Mouse (Mus musculus): ENCODE measurements around the gene Dyrk4. TPM values are rescaled to one million over a fixed set of nuclear protein-coding genes. Genes with fewer than 3 reads are reported as not detected.

Gene Dyrk4
- total and polyA plus RNA-seq, 3 experiments, result 0.08 TPM; not detected in 2

GRCm38 (mm10) chr6:126848712-126849704 is 72.6 kb downstream of the Dyrk4 start, which contains the start of gene Ndufa9:
Gene Ndufa9 (minus strand): TSS chr6:126849136.
- Histone ChIP-seq H3K4me1 (ENCODE audit: control insufficient read depth in 1 of 2, insufficient read depth in 2 of 2, low read length in 2 of 2) (peaks cover 2 to 11% of the 10 kb centered on the region in 2 experiments; a peak in 2 of 4 replicates), H3K79me2 (ENCODE audit: control insufficient read depth, insufficient read depth, low read length, poor library complexity) (peaks cover 15% of the 10 kb centered on the region), H3K9ac (ENCODE audit: control insufficient read depth, low read depth, low read length, poor library complexity, severe bottlenecking) (peak within 1 kb of the TSS; percentile 81), H3K27ac (ENCODE audit: control insufficient read depth, low read depth, low read length) (peak within 1 kb of the TSS; percentile 64), H3K36me3 (ENCODE audit: control insufficient read depth in 1 of 2, insufficient read depth in 2 of 2, low read length in 2 of 2) (peaks cover 3 to 11% of the 10 kb centered on the region in 2 experiments; a peak in 3 of 4 replicates), H3K27me3 (ENCODE audit: control insufficient read depth in 1 of 2, insufficient read depth in 2 of 2, low read length in 2 of 2) (no peaks in the 10 kb centered on the region), H3K4me3 (ENCODE audit: control insufficient read depth in 1 of 2, insufficient read depth in 1 of 2, low read depth in 2 of 2, low read length in 2 of 2) (peak within 1 kb of the TSS; percentile 87 to 99), H3K9me3 (replicated peaks; ENCODE audit: insufficient read depth, low read length) (no peaks in the 10 kb centered on the region)
- peak; percentile 96 for DNase-seq (ENCODE audit: low read depth, low spot score)
- TF ChIP-seq HCFC1 (IDR thresholded peaks at IDR 0.05; ENCODE audit: low read depth, low read length) (peak; percentile 99), BHLHE40 (IDR thresholded peaks at IDR 0.05; ENCODE audit: borderline replicate concordance, low read depth, low read length) (no peak), CHD2 (IDR thresholded peaks at IDR 0.05; ENCODE audit: low read length) (peak; percentile 20; the same call in 1 of the 2 replicates), POLR2AphosphoS2 (IDR thresholded peaks at IDR 0.05; ENCODE audit: low read length) (peak; percentile 56; the same call in 1 of the 2 replicates), USF1 (IDR thresholded peaks at IDR 0.05; ENCODE audit: low read depth, low read length) (no peak), NRF1 (IDR thresholded peaks at IDR 0.05; ENCODE audit: insufficient read depth, low read depth, low read length, poor library complexity, severe bottlenecking) (peak; percentile 84), RAD21 (IDR thresholded peaks at IDR 0.05; ENCODE audit: low read depth, low read length) (no peak), MAX (IDR thresholded peaks at IDR 0.05; ENCODE audit: low read length) (no peak), TCF12 (IDR thresholded peaks at IDR 0.05; ENCODE audit: low read depth, low read length) (peak; percentile 82), GABPA (IDR thresholded peaks at IDR 0.05; ENCODE audit: low read depth, low read length) (no peak), UBTF (IDR thresholded peaks at IDR 0.05; ENCODE audit: borderline replicate concordance, insufficient read depth, low read depth, low read length) (no peak), ZNF384 (IDR thresholded peaks at IDR 0.05; ENCODE audit: low read depth, low read length) (0 out of 2 replicates have a peak, but pooled peaks have one; percentile 49), SIN3A (IDR thresholded peaks at IDR 0.05; ENCODE audit: low read length) (peak; percentile 96), E2F4 (IDR thresholded peaks at IDR 0.05; ENCODE audit: borderline replicate concordance, low read depth, low read length) (no peak), MYB (IDR thresholded peaks at IDR 0.05; ENCODE audit: low read depth, low read length) (peak; percentile 66), NELFE (IDR thresholded peaks at IDR 0.05; ENCODE audit: low read depth, low read length) (peak; percentile 78), MAFK (IDR thresholded peaks at IDR 0.05; ENCODE audit: borderline replicate concordance, low read depth, low read length) (no peak), KAT2A (conservative IDR thresholded peaks at IDR 0.05; ENCODE audit: low read depth, low read length) (peak; percentile 87), MAZ (IDR thresholded peaks at IDR 0.05; ENCODE audit: low read depth, low read length) (peak; percentile 48; the same call in 1 of the 2 replicates), POLR2A (IDR thresholded peaks at IDR 0.05; ENCODE audit: control insufficient read depth in 1 of 2, insufficient read depth in 1 of 2, low read depth in 1 of 2, low read length in 2 of 2, poor library complexity in 1 of 2) (peak; percentile 51 to 89; a peak in 3 of 4 replicates), RCOR1 (IDR thresholded peaks at IDR 0.05; ENCODE audit: low read depth, low read length) (peak; percentile 58; the same call in 1 of the 2 replicates), ZKSCAN1 (IDR thresholded peaks at IDR 0.05; ENCODE audit: low read depth, low read length) (no peak; the same call in 1 of the 2 replicates), MEF2A (IDR thresholded peaks at IDR 0.05; ENCODE audit: extremely low read depth, insufficient replicate concordance, low read depth, low read length, poor library complexity, severe bottlenecking) (no peak), MXI1 (IDR thresholded peaks at IDR 0.05; ENCODE audit: low read depth, low read length) (peak; percentile 85), POLR2AphosphoS5 (IDR thresholded peaks at IDR 0.05; ENCODE audit: borderline replicate concordance, low read depth, low read length) (no peak), TAL1 (IDR thresholded peaks at IDR 0.05; ENCODE audit: low read length) (no peak), CTCF (IDR thresholded peaks at IDR 0.05 in 2 of 3, conservative IDR thresholded peaks at IDR 0.05 in 1 of 3; ENCODE audit: control insufficient read depth in 1 of 3, insufficient read depth in 1 of 3, low read depth in 2 of 3, low read length in 3 of 3, poor library complexity in 1 of 3, severe bottlenecking in 1 of 3) (no peak), MYC (IDR thresholded peaks at IDR 0.05; ENCODE audit: low read depth, low read length) (peak; percentile 42; the same call in 1 of the 2 replicates), ZMIZ1 (IDR thresholded peaks at IDR 0.05; ENCODE audit: low read depth, low read length) (peak; percentile 49; the same call in 1 of the 2 replicates), TBP (IDR thresholded peaks at IDR 0.05; ENCODE audit: low read depth, low read length) (peak; percentile 90), ELF1 (IDR thresholded peaks at IDR 0.05; ENCODE audit: low read depth, low read length) (peak; percentile 96), JUND (IDR thresholded peaks at IDR 0.05; ENCODE audit: low read depth, low read length) (peak; percentile 58; the same call in 1 of the 2 replicates), ETS1 (IDR thresholded peaks at IDR 0.05; ENCODE audit: low read depth, low read length) (peak; percentile 69; the same call in 1 of the 2 replicates), SMC3 (IDR thresholded peaks at IDR 0.05; ENCODE audit: low read depth, low read length) (no peak), GATA1 (IDR thresholded peaks at IDR 0.05; ENCODE audit: low read depth, low read length) (peak; percentile 88)
